Mouse (Mus musculus): ENCODE measurements around the gene Gm1993. TPM values are rescaled to one million over a fixed set of nuclear protein-coding genes. Genes with fewer than 3 reads are reported as not detected.
"Not testable (repeated sequence)": the region's sequence is repeated elsewhere in the genome, so short reads cannot be mapped to it uniquely, and the experiment has no call there.

Gene Gm1993
- polyA plus RNA-seq (2014; fragmentation: Nextera tagmentation; extraction: Ambion mirVana), result not detected in 2 replicates

DNA sequence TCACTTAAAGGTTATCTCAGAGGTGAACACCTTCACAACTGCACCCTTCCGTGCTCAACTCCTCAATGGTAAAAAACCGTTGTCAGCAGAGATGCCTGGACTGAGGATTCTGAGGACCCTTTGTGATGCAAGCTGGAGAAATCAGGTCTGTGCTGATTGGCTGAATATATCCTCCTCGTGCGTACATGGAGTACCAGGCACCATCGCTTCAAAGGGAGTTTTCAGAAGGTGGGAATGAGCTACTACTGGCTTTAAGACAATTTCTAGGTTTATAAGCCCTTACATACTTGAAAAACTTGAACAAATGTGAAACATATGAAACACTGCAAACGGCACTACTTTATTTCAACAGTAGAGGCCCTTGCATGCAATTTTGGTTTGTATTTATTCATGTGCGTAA, at the start of gene Gm1993:
Gene Gm1993, minus strand, starts transcription at position 101 of the 400 bp plus-strand sequence.
- H3K9me3 ChIP-seq (ENCODE audit: control insufficient read depth, low read length); H3K4me2 ChIP-seq (ENCODE audit: low read length); H3K27me3 ChIP-seq (ENCODE audit: control insufficient read depth, insufficient read depth, low read length); H3K4me3 ChIP-seq (ENCODE audit: control insufficient read depth in 1 of 2, insufficient read depth in 1 of 2, low read depth in 1 of 2, low read length in 2 of 2); H3K4me1 ChIP-seq (ENCODE audit: control insufficient read depth in 2 of 2, insufficient read depth in 2 of 2, low read length in 2 of 2); H3K36me3 ChIP-seq (ENCODE audit: control insufficient read depth, insufficient read depth, low read length); H3K9ac ChIP-seq (ENCODE audit: low read length); H3K27ac ChIP-seq (replicated peaks in 1 of 2; ENCODE audit: control insufficient read depth in 1 of 2, insufficient read depth in 1 of 2, low read depth in 2 of 2, low read length in 2 of 2); ATAC-seq (ENCODE audit: insufficient number of reproducible peaks, insufficient read depth, low FRiP score, low read depth): not testable (repeated sequence)
- 78% methylated on average over 7 of the region's 7 CpGs for WGBS
